Mouse (Mus musculus) B cell, adult 62 days (primary cell): ENCODE measurements around the gene Add3. TPM values are rescaled to one million over a fixed set of nuclear protein-coding genes. Genes with fewer than 3 reads are reported as not detected.

Experiments used
- total RNA-seq: library from RNA; stranded (reverse); gene quantifications from 4 replicates; pipeline ENCODE4 v1.2.4, GENCODE M21; 2023

The Add3 gene
- total RNA-seq: 274 to 334 TPM (median 295 TPM) in 4 replicates

DNA sequence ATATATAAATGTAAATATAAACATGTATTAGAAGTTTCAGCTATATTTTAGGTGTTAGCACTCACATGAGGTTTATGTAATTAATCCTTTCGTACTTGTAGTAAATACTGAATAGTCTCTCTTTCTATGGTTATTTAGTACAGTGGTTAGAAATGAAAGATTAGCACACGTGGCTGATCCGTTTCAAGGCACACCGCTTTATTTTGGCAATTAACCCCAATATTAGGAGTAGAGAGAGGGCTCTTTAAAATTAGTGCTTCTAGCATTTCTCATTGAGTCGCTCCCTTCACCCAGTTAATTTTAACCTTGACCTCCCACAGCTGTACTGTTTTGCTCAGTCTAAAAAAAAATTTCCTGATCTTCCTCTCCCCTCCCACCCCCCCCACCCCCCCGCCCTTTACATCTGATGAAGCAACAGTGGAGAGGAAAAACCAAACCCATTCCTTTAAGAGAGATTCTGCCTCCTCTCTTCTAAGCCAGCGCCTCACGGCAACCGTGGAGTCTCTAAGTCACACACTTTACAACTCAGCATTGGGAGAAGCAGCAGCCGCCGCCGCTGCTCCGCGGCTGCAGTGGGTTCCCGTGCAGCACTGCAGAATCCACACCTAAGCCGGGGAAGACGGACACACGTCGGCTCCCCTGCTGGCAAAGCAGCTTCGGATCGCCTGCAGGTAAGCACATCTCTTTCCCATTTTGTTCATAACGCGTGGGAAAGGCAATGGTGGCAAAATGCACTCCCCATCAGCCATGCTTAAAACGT lies at the start of gene Add3:
Gene Add3 (plus strand): TSS at position 400 of the 760 bp plus-strand sequence.

Other genes starting within 250 kb of the Add3 start
- 46.2 to 66.2 TPM (median 53.9 TPM) in 4 replicates for gene Xpnpep1, start 100.2 kb upstream of the Add3 start, total RNA-seq
- 12.4 to 15.9 TPM (median 14.0 TPM) in 4 replicates for gene Mxi1, start 170.1 kb downstream of the Add3 start, total RNA-seq
- gene Gm10197, start 231.3 kb downstream of the Add3 start, total RNA-seq: not detected in 4 replicates